Mouse (Mus musculus) heart, adult 2 months (tissue): ENCODE results near the gene Olfr1022. TPM values are rescaled to one million over a fixed set of nuclear protein-coding genes. Genes with fewer than 3 reads are reported as not detected.

Experiments used
- DNase-seq, 2 experiments: peaks; one replicate each; pipeline ENCODE4 v3.0.0; 2021
- H3K27ac ChIP-seq: fragments of 200-600 bp; 2 replicates; pipeline ENCODE4 v1.8.1; 2022
- H3K27me3 ChIP-seq: fragments of 200-500 bp; 2 replicates; pipeline ENCODE4 v1.6.1; 2012; ENCODE audit warnings: mild to moderate bottlenecking, low read length, inconsistent platforms, mixed read lengths; ENCODE audit not compliant: control insufficient read depth, insufficient read depth
- H3K36me3 ChIP-seq: fragments of 200-500 bp; 2 replicates; pipeline ENCODE4 v1.6.1; 2012; ENCODE audit warnings: low read length, inconsistent platforms; ENCODE audit not compliant: control insufficient read depth, insufficient read depth
- H3K4me1 ChIP-seq: fragments of 200-500 bp; 2 replicates; pipeline ENCODE4 v1.6.1; 2011; ENCODE audit warnings: low read length; ENCODE audit not compliant: control insufficient read depth, insufficient read depth
- H3K4me3 ChIP-seq: fragments of 200-600 bp; 2 replicates; pipeline ENCODE4 v1.8.1; 2022
- H3K79me2 ChIP-seq: fragments of 200-500 bp; replicated peaks from 2 replicates; pipeline ENCODE4 v1.6.1; 2012; ENCODE audit warnings: mild to moderate bottlenecking, inconsistent platforms, low read length, moderate library complexity, mixed read lengths; ENCODE audit not compliant: control insufficient read depth, insufficient read depth
- H3K9ac ChIP-seq: fragments of 200-500 bp; 2 replicates; pipeline ENCODE4 v1.6.1; 2012; ENCODE audit warnings: low read depth, mild to moderate bottlenecking, control low read depth, inconsistent platforms, low read length, mixed read lengths
- CTCF ChIP-seq: fragments of 200-600 bp; IDR thresholded peaks from 2 replicates; pipeline ENCODE4 v1.8.1; 2022; ENCODE audit warnings: antibody characterized with exemption, mild to moderate bottlenecking, moderate library complexity
- EP300 ChIP-seq: fragments of 200-500 bp; IDR thresholded peaks from 2 replicates; pipeline ENCODE4 v1.6.1; 2011; ENCODE audit warnings: low read depth, low read length, control low read depth; ENCODE audit not compliant: insufficient read depth
- POLR2A ChIP-seq: fragments of 200-500 bp; IDR thresholded peaks from 2 replicates; pipeline ENCODE4 v1.6.1; 2011; ENCODE audit warnings: mild to moderate bottlenecking, low read depth, low read length, control low read depth; ENCODE audit not compliant: insufficient read depth
- WGBS: fragments of 180-500 bp; shearing (Covaris S2); methylation state at CpG from one replicate; pipeline ENCODE4 v1.1.7; 2018; 5-methylcytosine and 5-hydroxymethylcytosine counted together
- intact Hi-C: fragments of 180-260 bp; cut with DNase I; formaldehyde crosslinking; loops from one replicate; pipeline ENCODE4 v1.15.1; 2025
- polyA plus RNA-seq: library from polyadenylated mRNA; depleted of rRNA; stranded (reverse); fragments of >200 nt; gene quantifications from 2 replicates; pipeline ENCODE4 v1.2.3, GENCODE M21; 2012; rRNA removed
- total RNA-seq, 2 experiments: library from RNA; stranded (reverse); gene quantifications; 2 replicates each; pipeline ENCODE4 v1.2.3; 2021

Olfr1022 gene
- total and polyA plus RNA-seq, 3 experiments = not detected

- Histone ChIP-seq H3K36me3 (no peaks in the 10 kb centered on the region), H3K9ac (no peak within 1 kb of the TSS), H3K4me3 (no peak within 1 kb of the TSS), H3K27ac (no peak within 1 kb of the TSS), H3K27me3 (no peaks in the 10 kb centered on the region), H3K79me2 (no peaks in the 10 kb centered on the region), H3K4me1 (no peaks in the 10 kb centered on the region)
- no peak for DNase-seq
- intact Hi-C loops = no loop called here
- 27% methylated on average over 1 of the region's 1 CpGs for WGBS
- TF ChIP-seq EP300 = no peak
- no peak for TF ChIP-seq CTCF
- TF ChIP-seq POLR2A = no peak
Measured at GRCm38 (mm10) chr2:85914893-85915292, 46.5 kb downstream of the Olfr1022 start, which contains the start of gene Olfr1025-ps1. Olfr1025-ps1 (plus strand) TSS chr2:85915193.

Other genes with a start within 250 kb of the Olfr1022 start
- gene Olfr1002, start 217.9 kb upstream of the Olfr1022 start, total RNA-seq = not detected
- not detected in 2 replicates for gene Olfr1002, start 217.9 kb upstream of the Olfr1022 start, polyA plus RNA-seq
- not detected for gene Olfr154, start 204.1 kb upstream of the Olfr1022 start, total RNA-seq
- gene Olfr154, start 204.1 kb upstream of the Olfr1022 start, polyA plus RNA-seq = not detected in 2 replicates
- gene Olfr1006, start 189.8 kb upstream of the Olfr1022 start, total RNA-seq = not detected
- gene Olfr1006, start 189.8 kb upstream of the Olfr1022 start, polyA plus RNA-seq = not detected in 2 replicates
- not detected for gene Olfr1008, start 179.2 kb upstream of the Olfr1022 start, total RNA-seq
- gene Olfr1008, start 179.2 kb upstream of the Olfr1022 start, polyA plus RNA-seq = not detected in 2 replicates
- not detected for gene Olfr1009, start 153.2 kb upstream of the Olfr1022 start, total RNA-seq
- gene Olfr1009, start 153.2 kb upstream of the Olfr1022 start, polyA plus RNA-seq = not detected in 2 replicates
- not detected for gene Olfr1012, start 105.8 kb upstream of the Olfr1022 start, total RNA-seq
- gene Olfr1012, start 105.8 kb upstream of the Olfr1022 start, polyA plus RNA-seq = not detected in 2 replicates
- gene Olfr1013, start 101.5 kb upstream of the Olfr1022 start, total RNA-seq = not detected
- gene Olfr1013, start 101.5 kb upstream of the Olfr1022 start, polyA plus RNA-seq = not detected in 2 replicates
- gene Olfr1014, start 95.9 kb upstream of the Olfr1022 start, total RNA-seq = not detected
- not detected in 2 replicates for gene Olfr1014, start 95.9 kb upstream of the Olfr1022 start, polyA plus RNA-seq
- not detected for gene Olfr1015, start 86.6 kb upstream of the Olfr1022 start, total RNA-seq
- not detected in 2 replicates for gene Olfr1015, start 86.6 kb upstream of the Olfr1022 start, polyA plus RNA-seq
- not detected for gene Olfr1016, start 66.0 kb upstream of the Olfr1022 start, total RNA-seq
- gene Olfr1016, start 66.0 kb upstream of the Olfr1022 start, polyA plus RNA-seq = not detected in 2 replicates
- not detected for gene Olfr1018, start 50.1 kb upstream of the Olfr1022 start, total RNA-seq
- not detected in 2 replicates for gene Olfr1018, start 50.1 kb upstream of the Olfr1022 start, polyA plus RNA-seq
- not detected for gene Olfr1019, start 23.1 kb upstream of the Olfr1022 start, total RNA-seq
- gene Olfr1019, start 23.1 kb upstream of the Olfr1022 start, polyA plus RNA-seq = not detected in 2 replicates
- not detected for gene Olfr1020, start 21.6 kb upstream of the Olfr1022 start, total RNA-seq
- gene Olfr1020, start 21.6 kb upstream of the Olfr1022 start, polyA plus RNA-seq = not detected in 2 replicates
- gene Olfr1023, start 17.0 kb downstream of the Olfr1022 start, total RNA-seq = not detected
- gene Olfr1023, start 17.0 kb downstream of the Olfr1022 start, polyA plus RNA-seq = not detected in 2 replicates
- not detected for gene Olfr1024, start 36.5 kb downstream of the Olfr1022 start, total RNA-seq
- not detected in 2 replicates for gene Olfr1024, start 36.5 kb downstream of the Olfr1022 start, polyA plus RNA-seq
- not detected for gene Olfr1025-ps1, start 46.6 kb downstream of the Olfr1022 start, total RNA-seq
- not detected in 2 replicates for gene Olfr1025-ps1, start 46.6 kb downstream of the Olfr1022 start, polyA plus RNA-seq
- not detected for gene Olfr1026, start 53.0 kb downstream of the Olfr1022 start, total RNA-seq
- not detected in 2 replicates for gene Olfr1026, start 53.0 kb downstream of the Olfr1022 start, polyA plus RNA-seq
- gene Olfr1028, start 81.8 kb downstream of the Olfr1022 start, total RNA-seq = not detected
- not detected in 2 replicates for gene Olfr1028, start 81.8 kb downstream of the Olfr1022 start, polyA plus RNA-seq
- gene Olfr1029, start 105.3 kb downstream of the Olfr1022 start, total RNA-seq = not detected
- gene Olfr1029, start 105.3 kb downstream of the Olfr1022 start, polyA plus RNA-seq = 0.20 TPM in 2 replicates
- gene Olfr1030, start 110.7 kb downstream of the Olfr1022 start, total RNA-seq = not detected
- not detected in 2 replicates for gene Olfr1030, start 110.7 kb downstream of the Olfr1022 start, polyA plus RNA-seq
- gene Olfr1031, start 121.7 kb downstream of the Olfr1022 start, total RNA-seq = not detected
- gene Olfr1031, start 121.7 kb downstream of the Olfr1022 start, polyA plus RNA-seq = not detected in 2 replicates
- not detected for gene Olfr1032, start 136.9 kb downstream of the Olfr1022 start, total RNA-seq
- not detected in 2 replicates for gene Olfr1032, start 136.9 kb downstream of the Olfr1022 start, polyA plus RNA-seq
- gene Olfr1033, start 152.0 kb downstream of the Olfr1022 start, total RNA-seq = 1 to 10 TPM; 4.7 to 7.0 TPM
- 1.6 and 4.5 TPM in 2 replicates for gene Olfr1033, start 152.0 kb downstream of the Olfr1022 start, polyA plus RNA-seq
- under 1 TPM; 0.10 to 0.16 TPM for gene Olfr1034, start 177.3 kb downstream of the Olfr1022 start, total RNA-seq
- gene Olfr1034, start 177.3 kb downstream of the Olfr1022 start, polyA plus RNA-seq = 0.20 and 0.73 TPM in 2 replicates
- gene Olfr1036, start 205.4 kb downstream of the Olfr1022 start, total RNA-seq = not detected
- not detected in 2 replicates for gene Olfr1036, start 205.4 kb downstream of the Olfr1022 start, polyA plus RNA-seq
- not detected for gene Olfr1037, start 218.8 kb downstream of the Olfr1022 start, total RNA-seq
- not detected in 2 replicates for gene Olfr1037, start 218.8 kb downstream of the Olfr1022 start, polyA plus RNA-seq